Mouse (Mus musculus): ENCODE results near the gene Olfr615. TPM values are rescaled to one million over a fixed set of nuclear protein-coding genes. Genes with fewer than 3 reads are reported as not detected.
"Not testable (repeated sequence)": the region's sequence is repeated elsewhere in the genome, so short reads cannot be mapped to it uniquely, and the experiment has no call there.

The Olfr615 gene
- polyA plus RNA-seq (2014; fragmentation: Nextera tagmentation; extraction: Ambion mirVana): 0.06 and 0.14 TPM in 2 replicates

DNA sequence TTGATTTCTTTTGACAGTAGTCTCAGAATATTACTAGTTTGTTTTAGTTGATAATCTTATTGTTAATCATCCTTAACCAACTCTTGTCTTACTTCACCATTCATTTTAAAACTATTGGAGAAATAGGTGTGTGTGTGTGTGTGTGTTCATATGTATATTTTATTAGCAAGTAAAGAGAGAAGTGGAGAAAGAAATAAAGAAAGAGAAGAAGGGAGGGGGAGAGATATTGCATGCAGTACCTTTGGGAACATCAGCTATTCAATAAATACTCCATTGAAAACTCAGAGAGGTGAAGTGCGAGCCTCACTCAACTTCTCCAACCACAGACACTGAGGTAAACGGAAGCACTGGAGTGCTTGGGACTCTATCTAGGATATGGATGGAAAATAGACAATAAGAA is at the start of gene Olfr615:
Gene Olfr615, plus strand, starts transcription at position 301 of the 400 bp plus-strand sequence.
- no peak within 1 kb of the TSS for H3K4me3 ChIP-seq (ENCODE audit: low read depth, low read length)
- H3K4me1 ChIP-seq (ENCODE audit: control insufficient read depth, insufficient read depth, low read length): no peaks in the 10 kb centered on the region
- no peak within 1 kb of the TSS for H3K4me2 ChIP-seq (ENCODE audit: low read depth, low read length)
- H3K9ac ChIP-seq (ENCODE audit: low read depth, low read length): no peak within 1 kb of the TSS
- WGBS: 76% methylated on average over 2 of the region's 2 CpGs
- no peaks in the 10 kb centered on the region for H3K36me3 ChIP-seq (ENCODE audit: control insufficient read depth, insufficient read depth, low read length)
- no peak within 1 kb of the TSS for H3K27ac ChIP-seq (replicated peaks; ENCODE audit: low read depth, low read length)
- H3K27me3 ChIP-seq (replicated peaks; ENCODE audit: control insufficient read depth, insufficient read depth, low read length): no peaks in the 10 kb centered on the region
- no peak for DNase-seq (ENCODE audit: low spot score)
- no peaks in the 10 kb centered on the region for H3K9me3 ChIP-seq (ENCODE audit: control insufficient read depth, low read length)
- ATAC-seq (ENCODE audit: low read depth): no peak

DNA sequence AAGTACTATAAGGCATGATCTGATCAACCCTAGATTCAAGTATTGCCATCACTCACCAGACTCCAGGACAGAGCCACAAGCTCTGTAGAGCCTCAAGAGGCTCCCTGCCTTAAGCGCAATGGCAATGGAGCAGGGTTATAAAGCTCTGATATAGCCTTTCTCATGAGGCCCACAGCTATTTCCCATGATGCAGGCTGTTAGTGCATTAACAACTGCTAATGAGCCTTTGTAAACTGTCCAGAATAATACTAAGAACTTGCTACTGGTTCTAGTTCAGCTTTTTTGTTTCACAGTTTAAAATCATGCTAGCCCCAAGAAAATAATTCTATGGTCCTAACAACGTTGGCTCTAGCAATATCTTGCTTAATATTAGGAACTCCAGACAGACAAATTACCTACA is 43.9 kb upstream of the Olfr615 start, which contains the start of gene Olfr610:
Gene Olfr610, minus strand, starts transcription at position 101 of the 400 bp plus-strand sequence.
- WGBS: 79% methylated on average over 2 of the region's 2 CpGs
- Histone ChIP-seq H3K9me3 (ENCODE audit: control insufficient read depth, low read length) (no peaks in the 10 kb centered on the region), H3K36me3 (ENCODE audit: control insufficient read depth, insufficient read depth, low read length) (no peaks in the 10 kb centered on the region), H3K4me1 (ENCODE audit: control insufficient read depth, insufficient read depth, low read length) (no peaks in the 10 kb centered on the region), H3K27ac (replicated peaks; ENCODE audit: low read depth, low read length) (no peak within 1 kb of the TSS), H3K4me3 (ENCODE audit: low read depth, low read length) (no peak within 1 kb of the TSS), H3K4me2 (ENCODE audit: low read depth, low read length) (no peak within 1 kb of the TSS), H3K27me3 (replicated peaks; ENCODE audit: control insufficient read depth, insufficient read depth, low read length) (no peaks in the 10 kb centered on the region), H3K9ac (ENCODE audit: low read depth, low read length) (no peak within 1 kb of the TSS)
- ATAC-seq (ENCODE audit: low read depth) (no peak), DNase-seq (ENCODE audit: low spot score) (no peak)

DNA sequence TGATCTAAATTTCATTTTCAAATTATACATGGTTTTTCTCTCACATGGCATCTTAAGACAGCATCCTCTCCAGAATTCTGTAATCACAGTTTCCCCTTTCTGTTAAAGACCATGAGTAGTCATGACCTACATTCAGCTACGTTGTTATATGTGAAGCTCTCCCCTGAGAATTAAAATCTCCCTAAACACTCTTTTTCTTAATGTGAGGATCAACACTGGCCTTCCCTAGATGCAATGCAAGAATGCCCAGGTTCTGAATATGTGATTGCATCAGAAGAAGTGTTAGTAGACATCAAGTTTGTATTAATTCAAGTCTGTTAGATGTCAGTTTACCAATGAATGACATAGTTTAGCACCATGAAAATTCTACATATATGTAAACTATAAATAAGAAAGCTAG is 35.1 kb upstream of the Olfr615 start, which contains the start of gene Olfr611:
Gene Olfr611, minus strand, starts transcription at position 101 of the 400 bp plus-strand sequence.
- H3K9ac ChIP-seq (ENCODE audit: low read depth, low read length); H3K4me3 ChIP-seq (ENCODE audit: low read depth, low read length); ATAC-seq (ENCODE audit: low read depth); H3K27ac ChIP-seq (replicated peaks; ENCODE audit: low read depth, low read length); H3K9me3 ChIP-seq (ENCODE audit: control insufficient read depth, low read length); H3K4me1 ChIP-seq (ENCODE audit: control insufficient read depth, insufficient read depth, low read length); H3K36me3 ChIP-seq (ENCODE audit: control insufficient read depth, insufficient read depth, low read length); DNase-seq (ENCODE audit: low spot score); H3K4me2 ChIP-seq (ENCODE audit: low read depth, low read length); H3K27me3 ChIP-seq (replicated peaks; ENCODE audit: control insufficient read depth, insufficient read depth, low read length): not testable (repeated sequence)
- WGBS: 55% methylated on average over 1 of the region's 1 CpGs

DNA sequence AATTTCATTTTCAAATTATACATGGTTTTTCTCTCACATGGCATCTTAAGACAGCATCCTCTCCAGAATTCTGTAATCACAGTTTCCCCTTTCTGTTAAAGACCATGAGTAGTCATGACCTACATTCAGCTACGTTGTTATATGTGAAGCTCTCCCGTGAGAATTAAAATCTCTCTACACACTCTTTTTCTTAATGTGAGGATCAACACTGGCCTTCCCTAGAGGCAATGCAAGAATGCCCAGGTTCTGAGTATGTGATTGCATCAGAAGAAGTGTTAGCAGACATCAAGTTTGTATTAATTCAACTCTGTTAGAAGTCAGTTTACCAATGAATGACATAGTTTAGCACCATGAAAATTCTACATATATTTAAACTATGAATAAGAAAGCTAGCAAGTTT is 13.3 kb upstream of the Olfr615 start, which contains the start of gene Olfr612:
Gene Olfr612, minus strand, starts transcription at position 101 of the 400 bp plus-strand sequence.
- not testable (repeated sequence) for H3K36me3 ChIP-seq (ENCODE audit: control insufficient read depth, insufficient read depth, low read length); H3K27me3 ChIP-seq (replicated peaks; ENCODE audit: control insufficient read depth, insufficient read depth, low read length); H3K9me3 ChIP-seq (ENCODE audit: control insufficient read depth, low read length); ATAC-seq (ENCODE audit: low read depth); H3K4me1 ChIP-seq (ENCODE audit: control insufficient read depth, insufficient read depth, low read length); H3K4me3 ChIP-seq (ENCODE audit: low read depth, low read length); H3K27ac ChIP-seq (replicated peaks; ENCODE audit: low read depth, low read length); DNase-seq (ENCODE audit: low spot score); H3K4me2 ChIP-seq (ENCODE audit: low read depth, low read length); H3K9ac ChIP-seq (ENCODE audit: low read depth, low read length)
- 70% methylated on average over 2 of the region's 2 CpGs for WGBS

DNA sequence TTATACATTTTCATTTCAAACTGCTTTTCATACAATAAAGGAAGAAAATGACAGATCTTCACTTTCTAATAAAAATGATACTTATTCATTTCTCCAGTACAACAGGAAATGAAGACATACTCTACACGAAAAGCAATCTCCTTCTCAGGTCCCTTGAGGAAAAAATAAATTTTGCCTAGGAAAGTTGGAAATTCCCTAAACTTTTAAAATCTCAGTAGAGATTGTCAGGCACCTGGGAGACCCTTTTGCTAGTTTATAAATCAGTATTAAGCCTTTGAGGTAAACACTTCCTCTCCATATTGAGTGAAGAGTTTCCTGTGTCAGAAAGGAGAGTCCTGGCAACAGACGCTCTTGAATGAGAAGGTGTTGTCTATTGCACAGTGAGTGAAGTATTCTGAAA is 8.1 kb upstream of the Olfr615 start, which contains the start of gene Olfr613:
Gene Olfr613, plus strand, starts transcription at position 301 of the 400 bp plus-strand sequence.
- Histone ChIP-seq H3K27ac (replicated peaks; ENCODE audit: low read depth, low read length) (no peak within 1 kb of the TSS), H3K4me1 (ENCODE audit: control insufficient read depth, insufficient read depth, low read length) (no peaks in the 10 kb centered on the region), H3K9me3 (ENCODE audit: control insufficient read depth, low read length) (no peaks in the 10 kb centered on the region), H3K4me3 (ENCODE audit: low read depth, low read length) (no peak within 1 kb of the TSS), H3K36me3 (ENCODE audit: control insufficient read depth, insufficient read depth, low read length) (no peaks in the 10 kb centered on the region), H3K27me3 (replicated peaks; ENCODE audit: control insufficient read depth, insufficient read depth, low read length) (no peaks in the 10 kb centered on the region), H3K9ac (ENCODE audit: low read depth, low read length) (no peak within 1 kb of the TSS), H3K4me2 (ENCODE audit: low read depth, low read length) (no peak within 1 kb of the TSS)
- ATAC-seq (ENCODE audit: low read depth) (no peak), DNase-seq (ENCODE audit: low spot score) (no peak)
- WGBS: 68% methylated on average over 2 of the region's 2 CpGs

DNA sequence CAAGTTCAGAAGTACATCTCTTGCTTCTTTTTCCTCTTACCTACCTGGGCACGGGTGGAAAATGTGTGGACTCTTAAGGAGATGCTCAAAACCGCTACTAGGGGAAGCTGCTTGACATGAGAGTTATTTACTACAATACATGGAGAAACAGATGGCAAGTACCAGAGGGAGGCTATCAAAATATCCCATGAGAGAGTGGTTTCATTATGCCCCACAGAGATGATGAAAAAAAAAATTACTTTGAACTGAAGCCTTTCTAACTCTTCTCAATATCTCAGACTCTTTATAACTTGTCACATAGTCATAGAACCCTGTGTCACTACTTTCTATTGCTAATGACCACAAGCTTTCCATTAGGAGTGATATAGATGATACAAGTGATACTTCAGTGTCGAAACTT is 13.2 kb downstream of the Olfr615 start, which contains the start of gene Olfr616:
Gene Olfr616, minus strand, starts transcription at position 101 of the 400 bp plus-strand sequence.
- Histone ChIP-seq H3K4me3 (ENCODE audit: low read depth, low read length) (no peak within 1 kb of the TSS), H3K27me3 (replicated peaks; ENCODE audit: control insufficient read depth, insufficient read depth, low read length) (no peaks in the 10 kb centered on the region), H3K9ac (ENCODE audit: low read depth, low read length) (no peak within 1 kb of the TSS), H3K36me3 (ENCODE audit: control insufficient read depth, insufficient read depth, low read length) (no peaks in the 10 kb centered on the region), H3K9me3 (ENCODE audit: control insufficient read depth, low read length) (no peaks in the 10 kb centered on the region), H3K27ac (replicated peaks; ENCODE audit: low read depth, low read length) (no peak within 1 kb of the TSS), H3K4me1 (ENCODE audit: control insufficient read depth, insufficient read depth, low read length) (no peaks in the 10 kb centered on the region), H3K4me2 (ENCODE audit: low read depth, low read length) (no peak within 1 kb of the TSS)
- DNase-seq (ENCODE audit: low spot score): no peak
- no peak for ATAC-seq (ENCODE audit: low read depth)
- 77% methylated on average over 3 of the region's 3 CpGs for WGBS

DNA sequence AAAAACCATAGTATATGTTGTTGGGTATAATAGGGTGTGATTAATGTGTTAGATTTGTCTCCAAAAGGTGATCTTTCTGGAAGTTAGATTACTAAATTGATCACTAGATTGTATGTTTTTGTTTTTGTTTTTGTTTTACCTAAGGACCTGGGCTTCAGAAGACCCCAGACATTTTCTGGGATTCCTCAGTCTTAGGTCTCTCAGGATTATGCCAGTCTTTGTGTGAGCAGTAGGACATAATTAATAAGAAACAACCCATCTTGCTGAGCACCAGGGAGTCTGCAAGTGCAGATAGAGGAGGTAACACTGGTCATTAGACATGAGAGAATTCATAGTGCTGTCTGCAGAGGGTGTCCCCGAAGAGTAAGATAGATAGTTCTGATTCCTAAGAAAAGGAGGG is 16.9 kb downstream of the Olfr615 start, which contains the start of gene Olfr617:
Gene Olfr617, plus strand, starts transcription at position 301 of the 400 bp plus-strand sequence.
- H3K4me1 ChIP-seq (ENCODE audit: control insufficient read depth, insufficient read depth, low read length): no peaks in the 10 kb centered on the region
- H3K9me3 ChIP-seq (ENCODE audit: control insufficient read depth, low read length): no peaks in the 10 kb centered on the region
- H3K36me3 ChIP-seq (ENCODE audit: control insufficient read depth, insufficient read depth, low read length): no peaks in the 10 kb centered on the region
- WGBS: 81% methylated on average over 1 of the region's 1 CpGs
- no peak for ATAC-seq (ENCODE audit: low read depth)
- H3K27me3 ChIP-seq (replicated peaks; ENCODE audit: control insufficient read depth, insufficient read depth, low read length): no peaks in the 10 kb centered on the region
- H3K4me2 ChIP-seq (ENCODE audit: low read depth, low read length): no peak within 1 kb of the TSS
- H3K4me3 ChIP-seq (ENCODE audit: low read depth, low read length): no peak within 1 kb of the TSS
- DNase-seq (ENCODE audit: low spot score): no peak
- H3K27ac ChIP-seq (replicated peaks; ENCODE audit: low read depth, low read length): no peak within 1 kb of the TSS
- H3K9ac ChIP-seq (ENCODE audit: low read depth, low read length): no peak within 1 kb of the TSS

DNA sequence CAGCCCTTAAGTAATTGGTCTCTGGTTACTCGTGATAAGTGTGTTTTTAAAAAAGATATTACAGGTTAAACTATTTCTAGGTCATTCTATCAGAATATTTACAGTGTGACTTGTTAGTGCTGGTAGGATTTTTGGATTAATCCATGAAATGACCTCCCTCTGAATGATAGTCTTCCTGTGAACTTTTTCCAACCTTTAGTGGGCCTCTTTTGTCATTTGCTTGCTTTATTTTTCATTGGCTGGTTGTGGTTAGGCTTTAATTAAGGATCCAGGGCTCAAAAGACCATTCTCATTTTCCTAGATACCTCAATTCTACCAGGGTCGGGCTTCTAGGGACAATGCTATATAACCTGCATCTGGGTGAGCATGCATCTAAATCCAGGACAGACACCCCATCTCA is 33.9 kb downstream of the Olfr615 start, which contains the start of gene Olfr618:
Gene Olfr618, plus strand, starts transcription at position 301 of the 400 bp plus-strand sequence.
- Histone ChIP-seq H3K9me3 (ENCODE audit: control insufficient read depth, low read length) (no peaks in the 10 kb centered on the region), H3K4me2 (ENCODE audit: low read depth, low read length) (no peak within 1 kb of the TSS), H3K9ac (ENCODE audit: low read depth, low read length) (no peak within 1 kb of the TSS), H3K4me3 (ENCODE audit: low read depth, low read length) (no peak within 1 kb of the TSS), H3K27ac (replicated peaks; ENCODE audit: low read depth, low read length) (no peak within 1 kb of the TSS), H3K4me1 (ENCODE audit: control insufficient read depth, insufficient read depth, low read length) (no peaks in the 10 kb centered on the region), H3K27me3 (replicated peaks; ENCODE audit: control insufficient read depth, insufficient read depth, low read length) (no peaks in the 10 kb centered on the region), H3K36me3 (ENCODE audit: control insufficient read depth, insufficient read depth, low read length) (no peaks in the 10 kb centered on the region)
- WGBS: 53% methylated on average over 2 of the region's 2 CpGs
- ATAC-seq (ENCODE audit: low read depth): no peak
- no peak for DNase-seq (ENCODE audit: low spot score)

DNA sequence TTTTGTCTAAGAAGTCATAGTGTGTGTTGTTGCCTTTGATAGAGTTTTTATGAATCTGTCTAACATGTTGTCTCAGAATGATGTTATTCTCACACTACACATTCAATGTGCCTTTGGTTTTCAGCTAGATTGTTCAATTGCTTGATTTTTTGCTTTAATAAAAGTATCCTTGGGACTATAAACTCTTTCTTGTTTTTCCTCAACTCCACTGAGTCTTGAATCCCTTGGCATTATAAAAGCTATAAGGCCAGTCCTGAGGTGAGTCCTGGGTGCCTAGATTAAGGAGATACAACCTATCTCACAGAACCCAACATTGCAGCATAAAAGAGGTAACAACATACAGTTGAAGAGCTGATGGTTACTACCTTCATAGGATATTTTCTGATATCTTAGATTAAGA is 44.4 kb downstream of the Olfr615 start, which contains the start of gene Olfr619:
Gene Olfr619, plus strand, starts transcription at position 301 of the 400 bp plus-strand sequence.
- no peaks in the 10 kb centered on the region for H3K4me1 ChIP-seq (ENCODE audit: control insufficient read depth, insufficient read depth, low read length)
- H3K4me2 ChIP-seq (ENCODE audit: low read depth, low read length): no peak within 1 kb of the TSS
- H3K27ac ChIP-seq (replicated peaks; ENCODE audit: low read depth, low read length): no peak within 1 kb of the TSS
- no peak within 1 kb of the TSS for H3K9ac ChIP-seq (ENCODE audit: low read depth, low read length)
- no peaks in the 10 kb centered on the region for H3K9me3 ChIP-seq (ENCODE audit: control insufficient read depth, low read length)
- ATAC-seq (ENCODE audit: low read depth): no peak
- H3K4me3 ChIP-seq (ENCODE audit: low read depth, low read length): no peak within 1 kb of the TSS
- H3K36me3 ChIP-seq (ENCODE audit: control insufficient read depth, insufficient read depth, low read length): no peaks in the 10 kb centered on the region
- H3K27me3 ChIP-seq (replicated peaks; ENCODE audit: control insufficient read depth, insufficient read depth, low read length): no peaks in the 10 kb centered on the region
- DNase-seq (ENCODE audit: low spot score): no peak

Measured in embryonic facial prominence, embryonic 14.5 days (tissue).